Mouse (Mus musculus): ENCODE measurements around the gene Dgkq. TPM values are rescaled to one million over a fixed set of nuclear protein-coding genes. Genes with fewer than 3 reads are reported as not detected.

The Dgkq gene
- polyA plus RNA-seq, 1 experiment from 2014 or later, result 23.5 TPM

DNA sequence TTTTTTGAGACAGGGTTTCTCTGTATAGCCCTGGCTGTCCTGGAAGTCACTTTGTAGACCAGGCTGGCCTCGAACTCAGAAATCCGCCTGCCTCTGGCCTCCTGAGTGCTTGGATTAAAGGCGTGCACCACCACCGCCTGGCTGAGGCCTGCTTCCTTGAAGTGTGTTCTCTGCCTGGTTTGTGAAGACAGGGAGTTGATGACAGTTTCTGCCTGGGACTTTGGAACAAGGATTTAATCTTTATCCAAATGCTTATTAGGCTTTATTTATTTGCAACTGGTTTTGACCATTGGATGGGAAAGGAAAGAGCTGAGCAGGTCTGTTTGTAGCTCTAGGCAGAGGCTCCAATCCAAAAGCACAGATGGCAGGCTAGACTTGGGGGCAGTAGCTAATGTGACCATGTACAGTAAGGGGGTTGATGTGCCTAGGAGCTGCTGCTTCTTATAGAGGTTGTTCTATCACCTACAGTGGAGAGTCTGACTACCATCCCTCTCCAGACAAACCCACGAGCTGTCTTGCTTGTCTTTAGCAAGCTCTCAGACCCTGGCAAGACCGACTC lies 8.9 kb upstream of the Dgkq start:
- Histone ChIP-seq H3K27me3 (replicated peaks) (no peaks in the 10 kb centered on the region), H3K4me3 (no peak overlapping the region), H3K9ac (no peak overlapping the region), H3K9me3 (no peaks in the 10 kb centered on the region), H3K27ac (no peak overlapping the region), H3K4me1 (peaks cover 11% of the 10 kb centered on the region; the same call in 1 of the 2 replicates), H3K36me3 (no peaks in the 10 kb centered on the region), H3K4me2 (replicated peaks) (no peak overlapping the region)
- ATAC-seq (ENCODE audit: low FRiP score, low read depth), result no peak
- WGBS, result 89% methylated on average over 6 of the region's 6 CpGs

DNA sequence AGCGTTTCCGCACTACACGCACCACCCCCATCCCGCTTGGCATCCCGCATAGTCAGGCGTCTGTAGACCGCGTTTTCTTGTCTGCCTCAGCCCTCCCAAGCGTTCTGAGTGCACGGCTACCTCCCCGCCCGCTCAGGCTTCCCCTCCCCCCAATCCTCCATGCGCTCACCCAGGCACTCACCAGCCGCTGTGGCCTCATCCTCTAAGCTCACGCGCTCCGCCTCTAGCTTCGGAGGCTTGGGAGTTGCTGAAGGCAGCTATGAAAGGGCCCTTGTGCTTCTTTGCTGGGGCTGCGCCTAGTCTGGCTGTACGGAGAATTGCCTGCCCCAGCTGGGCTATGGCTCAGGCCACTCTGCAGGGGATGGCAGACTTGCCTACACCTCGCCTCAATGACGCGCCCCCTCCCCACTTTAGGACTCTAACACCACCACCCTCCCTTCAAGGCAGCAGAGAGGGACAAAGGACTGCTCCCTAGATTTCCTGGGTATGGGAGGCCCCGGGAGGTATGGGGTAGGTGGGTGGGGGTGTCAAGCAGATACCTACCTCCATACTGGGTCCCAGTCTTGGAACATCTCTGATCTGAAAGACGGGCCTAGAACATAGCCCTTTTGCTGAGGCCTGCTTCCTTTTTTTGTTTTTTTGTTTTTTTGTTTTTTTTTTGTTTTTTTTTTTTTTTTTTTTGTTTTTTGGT lies 8.3 kb upstream of the Dgkq start:
- Histone ChIP-seq H3K36me3 (no peaks in the 10 kb centered on the region), H3K4me1 (peaks cover 11% of the 10 kb centered on the region; the same call in 1 of the 2 replicates), H3K27ac (peak overlapping the region; percentile 62), H3K4me2 (replicated peaks) (peak overlapping the region; percentile 62), H3K4me3 (peak overlapping the region; percentile 32), H3K9ac (peak overlapping the region; percentile 55), H3K27me3 (replicated peaks) (no peaks in the 10 kb centered on the region), H3K9me3 (no peaks in the 10 kb centered on the region)
- WGBS, result 3% methylated on average over 25 of the region's 25 CpGs
- ATAC-seq (ENCODE audit: low FRiP score, low read depth), result peak; percentile 91

GRCm38 (mm10) chr5:108676772-108677498 lies 7.5 kb upstream of the Dgkq start:
- peak overlapping the region; percentile 62 for H3K4me2 ChIP-seq (replicated peaks)
- 10% methylated on average over 5 of the region's 5 CpGs for WGBS
- peak; percentile 65 for ATAC-seq (ENCODE audit: low FRiP score, low read depth)
- peak overlapping the region; percentile 62; the same call in 1 of the 2 replicates for H3K27ac ChIP-seq
- peak overlapping the region; percentile 55 for H3K9ac ChIP-seq
- H3K36me3 ChIP-seq, result peaks cover 7% of the 10 kb centered on the region
- H3K27me3 ChIP-seq (replicated peaks), result no peaks in the 10 kb centered on the region
- peak overlapping the region; percentile 32 for H3K4me3 ChIP-seq
- no peaks in the 10 kb centered on the region for H3K9me3 ChIP-seq
- H3K4me1 ChIP-seq, result peaks cover 11% of the 10 kb centered on the region; the same call in 1 of the 2 replicates

- Histone ChIP-seq H3K27ac (no peak within 1 kb of the TSS), H3K4me2 (replicated peaks) (no peak within 1 kb of the TSS), H3K4me1 (peaks cover 11% of the 10 kb centered on the region; the same call in 1 of the 2 replicates), H3K4me3 (no peak within 1 kb of the TSS), H3K9me3 (no peaks in the 10 kb centered on the region), H3K36me3 (peaks cover 11% of the 10 kb centered on the region), H3K27me3 (replicated peaks) (no peaks in the 10 kb centered on the region), H3K9ac (no peak within 1 kb of the TSS)
- ATAC-seq (ENCODE audit: low FRiP score, low read depth), result no peak
- WGBS, result 84% methylated on average over 9 of the region's 9 CpGs
Observed at GRCm38 (mm10) chr5:108675251-108675816, 5.9 kb upstream of the Dgkq start, which contains the start of gene Slc26a1. Gene Slc26a1, minus strand, starts transcription at chr5:108675569.

GRCm38 (mm10) chr5:108674624-108675023 lies 5.2 kb upstream of the Dgkq start:
- H3K9ac ChIP-seq, result no peak overlapping the region
- peaks cover 11% of the 10 kb centered on the region for H3K36me3 ChIP-seq
- H3K27ac ChIP-seq, result no peak overlapping the region
- no peak overlapping the region for H3K4me2 ChIP-seq (replicated peaks)
- H3K9me3 ChIP-seq, result no peaks in the 10 kb centered on the region
- WGBS, result 84% methylated on average over 2 of the region's 2 CpGs
- no peak overlapping the region for H3K4me3 ChIP-seq
- no peak for ATAC-seq (ENCODE audit: low FRiP score, low read depth)
- H3K4me1 ChIP-seq, result peaks cover 15% of the 10 kb centered on the region
- no peaks in the 10 kb centered on the region for H3K27me3 ChIP-seq (replicated peaks)

- no peak for ATAC-seq (ENCODE audit: low FRiP score, low read depth)
- Histone ChIP-seq H3K36me3 (peaks cover 11% of the 10 kb centered on the region), H3K9ac (no peak overlapping the region), H3K9me3 (no peaks in the 10 kb centered on the region), H3K27ac (no peak overlapping the region), H3K4me3 (no peak overlapping the region), H3K4me1 (peaks cover 15% of the 10 kb centered on the region), H3K4me2 (replicated peaks) (no peak overlapping the region), H3K27me3 (replicated peaks) (no peaks in the 10 kb centered on the region)
- WGBS, result 95% methylated on average over 12 of the region's 12 CpGs
Observed at GRCm38 (mm10) chr5:108671757-108672156, 2.3 kb upstream of the Dgkq start.

GRCm38 (mm10) chr5:108670785-108671184 lies 1.3 kb upstream of the Dgkq start:
- H3K4me3 ChIP-seq, result no peak overlapping the region
- peaks cover 11% of the 10 kb centered on the region for H3K36me3 ChIP-seq
- H3K4me1 ChIP-seq, result peaks cover 15% of the 10 kb centered on the region
- H3K27me3 ChIP-seq (replicated peaks), result no peaks in the 10 kb centered on the region
- H3K9ac ChIP-seq, result no peak overlapping the region
- no peaks in the 10 kb centered on the region for H3K9me3 ChIP-seq
- H3K27ac ChIP-seq, result no peak overlapping the region
- H3K4me2 ChIP-seq (replicated peaks), result no peak overlapping the region
- no peak for ATAC-seq (ENCODE audit: low FRiP score, low read depth)

GRCm38 (mm10) chr5:108669986-108670385 lies 514 bp upstream of the Dgkq start:
- Histone ChIP-seq H3K4me3 (no peak overlapping the region), H3K27ac (no peak overlapping the region), H3K36me3 (peaks cover 11% of the 10 kb centered on the region), H3K9ac (no peak overlapping the region), H3K4me1 (peaks cover 15% of the 10 kb centered on the region), H3K9me3 (no peaks in the 10 kb centered on the region), H3K27me3 (replicated peaks) (no peaks in the 10 kb centered on the region), H3K4me2 (replicated peaks) (peak overlapping the region; percentile 74)
- ATAC-seq (ENCODE audit: low FRiP score, low read depth), result peak; percentile 13
- 75% methylated on average over 9 of the region's 9 CpGs for WGBS

GRCm38 (mm10) chr5:108668387-108668932 lies 1.0 kb downstream of the Dgkq start:
- no peaks in the 10 kb centered on the region for H3K9me3 ChIP-seq
- peak overlapping the region; percentile 74 for H3K4me2 ChIP-seq (replicated peaks)
- H3K27me3 ChIP-seq (replicated peaks), result no peaks in the 10 kb centered on the region
- H3K36me3 ChIP-seq, result peaks cover 11% of the 10 kb centered on the region
- peak overlapping the region; percentile 67; the same call in 1 of the 2 replicates for H3K9ac ChIP-seq
- 17% methylated on average over 3 of the region's 3 CpGs for WGBS
- 0 out of 2 replicates have a peak, but pooled peaks have one; percentile 5 for ATAC-seq (ENCODE audit: low FRiP score, low read depth)
- peak overlapping the region; percentile 50 for H3K4me3 ChIP-seq
- no peak overlapping the region for H3K27ac ChIP-seq
- peaks cover 15% of the 10 kb centered on the region for H3K4me1 ChIP-seq

DNA sequence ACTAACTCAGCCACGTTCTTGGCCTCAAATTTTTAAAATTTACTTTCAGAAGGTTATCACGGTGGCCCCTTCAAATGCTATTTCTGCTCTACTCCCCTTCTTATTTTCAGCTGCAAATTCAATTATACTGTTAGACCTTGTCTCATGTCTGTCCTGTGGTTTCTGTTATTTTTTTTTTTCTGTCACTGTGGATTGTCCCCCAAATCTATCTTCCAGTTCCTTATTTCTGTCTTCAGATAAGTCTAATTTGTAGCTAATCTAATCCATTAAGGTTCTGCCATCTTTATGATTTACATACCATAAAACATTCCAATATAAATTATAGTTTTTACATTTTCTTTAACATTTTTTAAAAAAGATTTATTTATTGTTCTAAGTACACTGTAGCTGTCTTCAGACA lies 2.1 kb downstream of the Dgkq start:
- Histone ChIP-seq H3K27ac (no peak overlapping the region), H3K9me3 (no peaks in the 10 kb centered on the region), H3K36me3 (peaks cover 8% of the 10 kb centered on the region), H3K4me1 (peaks cover 15% of the 10 kb centered on the region), H3K27me3 (replicated peaks) (no peaks in the 10 kb centered on the region), H3K9ac (no peak overlapping the region), H3K4me2 (replicated peaks) (no peak overlapping the region), H3K4me3 (no peak overlapping the region)
- no peak for ATAC-seq (ENCODE audit: low FRiP score, low read depth)
- WGBS, result 73% methylated on average over 2 of the region's 2 CpGs

DNA sequence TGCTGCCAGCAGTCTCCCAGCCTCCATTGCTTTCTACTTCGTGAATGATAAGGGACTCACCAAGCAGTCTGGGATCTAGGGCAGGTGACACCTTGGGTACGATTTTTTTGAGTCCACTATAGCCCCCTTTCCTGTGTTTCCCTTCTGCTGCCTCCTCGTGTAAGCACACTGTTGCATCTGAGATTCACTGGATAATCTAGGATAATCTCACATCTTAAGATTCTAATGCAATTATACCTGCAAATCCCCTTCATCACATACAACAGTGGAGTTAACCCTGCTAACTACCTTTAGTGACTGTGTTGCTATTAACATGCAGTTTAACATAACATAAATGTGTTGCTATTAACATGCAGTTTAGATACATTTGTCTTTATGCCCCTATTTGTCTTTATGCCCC lies 4.4 kb downstream of the Dgkq start:
- no peaks in the 10 kb centered on the region for H3K9me3 ChIP-seq
- 46% methylated on average over 3 of the region's 3 CpGs for WGBS
- no peak overlapping the region for H3K9ac ChIP-seq
- H3K4me2 ChIP-seq (replicated peaks), result no peak overlapping the region
- no peaks in the 10 kb centered on the region for H3K27me3 ChIP-seq (replicated peaks)
- H3K4me3 ChIP-seq, result no peak overlapping the region
- peaks cover 16% of the 10 kb centered on the region for H3K4me1 ChIP-seq
- ATAC-seq (ENCODE audit: low FRiP score, low read depth), result no peak
- no peak overlapping the region for H3K27ac ChIP-seq
- H3K36me3 ChIP-seq, result no peaks in the 10 kb centered on the region

DNA sequence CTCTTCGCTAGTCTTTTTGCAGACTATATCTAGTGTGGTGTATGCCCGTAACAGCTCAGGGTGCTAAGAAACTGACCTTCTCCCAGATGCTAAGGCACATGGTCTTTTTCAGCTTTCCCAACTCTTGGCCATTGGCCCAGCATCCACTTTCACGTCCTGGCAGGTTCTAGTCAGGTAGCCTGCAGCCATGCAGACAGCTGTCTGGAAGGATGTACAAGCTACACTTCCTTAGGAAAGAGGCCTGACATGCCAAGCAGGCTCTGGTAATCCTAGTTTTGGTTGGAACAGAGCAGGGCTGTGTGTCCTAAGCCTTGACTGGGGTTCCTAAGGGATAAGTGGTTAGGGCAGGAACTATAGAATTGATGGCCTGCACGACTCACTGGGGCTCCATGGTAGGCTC lies 6.7 kb downstream of the Dgkq start:
- H3K4me3 ChIP-seq, result no peak overlapping the region
- 91% methylated on average over 4 of the region's 4 CpGs for WGBS
- ATAC-seq (ENCODE audit: low FRiP score, low read depth), result no peak
- peaks cover 19% of the 10 kb centered on the region for H3K4me1 ChIP-seq
- H3K36me3 ChIP-seq, result peaks cover 1% of the 10 kb centered on the region
- no peak overlapping the region for H3K27ac ChIP-seq
- H3K4me2 ChIP-seq (replicated peaks), result no peak overlapping the region
- no peaks in the 10 kb centered on the region for H3K27me3 ChIP-seq (replicated peaks)
- no peak overlapping the region for H3K9ac ChIP-seq
- no peaks in the 10 kb centered on the region for H3K9me3 ChIP-seq
